Mouse (Mus musculus) bone marrow, adult 2 months (tissue): ENCODE measurements around the gene Fhod1. TPM values are rescaled to one million over a fixed set of nuclear protein-coding genes. Genes with fewer than 3 reads are reported as not detected.

Experiments used
- H3K27ac ChIP-seq: fragments of 200-500 bp; 2 replicates; pipeline ENCODE4 v1.5.1; 2012; ENCODE audit warnings: low read depth, mild to moderate bottlenecking, control low read depth, inconsistent platforms, low read length; ENCODE audit not compliant: control insufficient read depth, poor library complexity, insufficient read depth
- H3K4me1 ChIP-seq: fragments of 200-500 bp; 2 replicates; pipeline ENCODE4 v1.6.1; 2011; ENCODE audit warnings: low read length; ENCODE audit not compliant: control insufficient read depth, insufficient read depth
- H3K4me3 ChIP-seq: fragments of 200-500 bp; replicated peaks from 2 replicates; pipeline ENCODE3; 2011; ENCODE audit warnings: mild to moderate bottlenecking, low read depth, low read length, control low read depth; ENCODE audit not compliant: control insufficient read depth
- CTCF ChIP-seq: fragments of 200-500 bp; IDR thresholded peaks from 2 replicates; pipeline ENCODE4 v1.5.1; 2011; ENCODE audit warnings: low read length, control low read depth; ENCODE audit not compliant: control insufficient read depth, insufficient read depth
- POLR2A ChIP-seq: fragments of 200-500 bp; IDR thresholded peaks from 2 replicates; pipeline ENCODE4 v1.6.1; 2011; ENCODE audit warnings: low read depth, mild to moderate bottlenecking, control low read depth, low read length, borderline replicate concordance; ENCODE audit not compliant: control insufficient read depth
- WGBS: fragments of 180-500 bp; shearing (Covaris S2); methylation state at CpG from one replicate; pipeline ENCODE4 v1.1.7; 2018; 5-methylcytosine and 5-hydroxymethylcytosine counted together
- polyA plus RNA-seq: library from polyadenylated mRNA; stranded (reverse); fragments of >200 nt; gene quantifications from 2 replicates; pipeline ENCODE4 v1.2.4, GENCODE M21; 2011; ENCODE audit warnings: low replicate concordance; ENCODE audit not compliant: missing spikeins, insufficient read depth, insufficient read length

The Fhod1 gene
- polyA plus RNA-seq, 1 experiment, result 66.3 TPM

GRCm38 (mm10) chr8:105317941-105318340, 29.8 kb downstream of the Fhod1 start:
- H3K27ac ChIP-seq, result no peak overlapping the region
- no peak overlapping the region for H3K4me3 ChIP-seq
- no peak for TF ChIP-seq POLR2A
- no peak for TF ChIP-seq CTCF
- 91% methylated on average over 4 of the region's 4 CpGs for WGBS
- H3K4me1 ChIP-seq, result no peaks in the 10 kb centered on the region; the same call in 1 of the 2 replicates

- Histone ChIP-seq H3K4me3 (no peak overlapping the region), H3K27ac (no peak overlapping the region), H3K4me1 (no peaks in the 10 kb centered on the region; the same call in 1 of the 2 replicates)
- TF ChIP-seq POLR2A (no peak), CTCF (no peak)
- WGBS, result 93% methylated on average over 18 of the region's 18 CpGs
Measured at GRCm38 (mm10) chr8:105315073-105315769, 32.5 kb downstream of the Fhod1 start.

GRCm38 (mm10) chr8:105313622-105314402, 33.9 kb downstream of the Fhod1 start:
- Histone ChIP-seq H3K4me3 (no peak overlapping the region), H3K4me1 (no peaks in the 10 kb centered on the region; the same call in 1 of the 2 replicates), H3K27ac (no peak overlapping the region)
- TF ChIP-seq POLR2A (no peak), CTCF (no peak)
- WGBS, result 79% methylated on average over 9 of the region's 9 CpGs

- TF ChIP-seq POLR2A (no peak), CTCF (no peak)
- H3K4me1 ChIP-seq, result no peaks in the 10 kb centered on the region; the same call in 1 of the 2 replicates
- 68% methylated on average over 8 of the region's 8 CpGs for whole genome bisulfite sequencing
- H3K27ac ChIP-seq, result peak overlapping the region; percentile 23; the same call in 1 of the 2 replicates
- H3K4me3 ChIP-seq, result no peak overlapping the region
Measured at GRCm38 (mm10) chr8:105312891-105313481, 34.8 kb downstream of the Fhod1 start.

GRCm38 (mm10) chr8:105311718-105312117, 36.0 kb downstream of the Fhod1 start:
- 53% methylated on average over 1 of the region's 1 CpGs for WGBS
- Histone ChIP-seq H3K4me1 (no peaks in the 10 kb centered on the region; the same call in none of the 2 replicates), H3K27ac (no peak overlapping the region), H3K4me3 (no peak overlapping the region)
- TF ChIP-seq POLR2A, result no peak

- H3K4me3 ChIP-seq, result no peak overlapping the region
- H3K27ac ChIP-seq, result no peak overlapping the region
- TF ChIP-seq POLR2A (no peak), CTCF (no peak)
- 94% methylated on average over 8 of the region's 8 CpGs for WGBS
- no peaks in the 10 kb centered on the region; the same call in none of the 2 replicates for H3K4me1 ChIP-seq
Measured at GRCm38 (mm10) chr8:105310118-105310517, 37.6 kb downstream of the Fhod1 start.

- Histone ChIP-seq H3K4me3 (no peak overlapping the region), H3K4me1 (no peaks in the 10 kb centered on the region; the same call in none of the 2 replicates), H3K27ac (no peak overlapping the region)
- TF ChIP-seq CTCF (no peak), POLR2A (no peak)
- WGBS, result 88% methylated on average over 15 of the region's 15 CpGs
Measured at GRCm38 (mm10) chr8:105309142-105309847, 38.5 kb downstream of the Fhod1 start.
